Mouse (Mus musculus): ENCODE measurements around the gene Klk1b9. TPM values are rescaled to one million over a fixed set of nuclear protein-coding genes. Genes with fewer than 3 reads are reported as not detected.
"Not testable (repeated sequence)": the region's sequence is repeated elsewhere in the genome, so short reads cannot be mapped to it uniquely, and the experiment has no call there.

The Klk1b9 gene
- total RNA-seq, 1 experiment = not detected

DNA sequence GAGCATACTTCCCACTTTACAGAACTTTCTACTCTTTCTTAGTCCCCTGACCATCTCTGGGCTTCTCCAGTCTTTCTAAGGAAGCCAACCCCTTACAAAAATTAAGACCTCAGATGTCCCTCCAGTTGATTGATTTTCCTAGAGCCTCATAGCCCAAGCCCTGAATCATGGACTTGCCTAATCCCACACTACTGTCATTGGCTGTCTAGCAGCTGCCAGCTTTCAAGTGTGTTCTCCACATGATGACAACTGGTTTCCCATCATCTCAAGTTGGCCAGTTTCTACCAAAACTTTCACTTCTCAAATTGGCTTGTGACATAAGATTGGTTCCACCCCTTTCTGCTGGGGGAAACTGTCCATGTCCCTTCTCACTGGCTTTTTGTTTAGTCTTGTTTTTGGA, 29.0 kb downstream of the Klk1b9 start:
- Histone ChIP-seq H3K4me3 (ENCODE audit: insufficient read depth in 1 of 2, low read depth in 1 of 2, low read length in 2 of 2, poor library complexity in 1 of 2, severe bottlenecking in 1 of 2) (no peak overlapping the region), H3K4me1 (ENCODE audit: control insufficient read depth in 2 of 2, insufficient read depth in 2 of 2, low read length in 2 of 2, poor library complexity in 1 of 2) (no peaks in the 10 kb centered on the region), H3K9ac (ENCODE audit: insufficient read depth, low read depth, low read length, poor library complexity, severe bottlenecking) (no peak overlapping the region), H3K36me3 (ENCODE audit: control insufficient read depth, insufficient read depth, low read length, poor library complexity, severe bottlenecking) (no peaks in the 10 kb centered on the region), H3K9me3 (ENCODE audit: control insufficient read depth, insufficient read depth, low read depth, low read length) (no peaks in the 10 kb centered on the region), H3K27ac (ENCODE audit: insufficient read depth, low read depth, low read length, poor library complexity, severe bottlenecking) (no peak overlapping the region)
- in situ Hi-C loops (cut with MboI; ENCODE audit: low sequenced_read_pairs in 2 of 2, unreplicated experiment in 2 of 2) = no loop called here
- no peak for DNase-seq (ENCODE audit: low read depth, low spot score)
- TF ChIP-seq MAFK (IDR thresholded peaks at IDR 0.05; ENCODE audit: insufficient read depth, low read depth, low read length) = no peak
- TF ChIP-seq HCFC1 (IDR thresholded peaks at IDR 0.05; ENCODE audit: borderline replicate concordance, insufficient read depth, low read length) = no peak
- no peak for TF ChIP-seq CHD2 (IDR thresholded peaks at IDR 0.05; ENCODE audit: low read depth, low read length)
- TF ChIP-seq ZNF384 (IDR thresholded peaks at IDR 0.05; ENCODE audit: low read depth, low read length) = no peak
- no peak for TF ChIP-seq ZC3H11A (IDR thresholded peaks at IDR 0.05; ENCODE audit: borderline replicate concordance, low read depth, low read length)

DNA sequence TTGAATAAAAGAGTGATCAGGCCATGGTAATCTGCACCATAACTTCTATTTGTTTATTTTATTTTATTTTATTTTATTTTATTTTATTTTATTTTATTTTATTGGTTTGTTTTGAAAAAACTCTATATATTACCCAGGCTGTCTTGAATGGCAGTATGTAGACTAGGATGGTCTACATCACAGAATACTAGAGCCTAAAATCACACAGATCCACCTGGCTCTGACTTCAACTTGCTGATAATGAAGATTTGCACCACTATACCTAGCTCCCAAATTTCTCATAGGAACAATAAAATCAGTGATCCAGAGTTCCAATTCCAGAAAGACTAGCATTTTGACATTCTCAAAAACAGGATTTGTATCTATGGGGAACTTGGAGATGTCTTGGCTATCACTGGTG, 36.0 kb downstream of the Klk1b9 start, which contains the start of gene Klk1b26:
Gene Klk1b26 (plus strand): TSS at position 301 of the 400 bp plus-strand sequence.
- H3K4me3 ChIP-seq (ENCODE audit: insufficient read depth in 1 of 2, low read depth in 1 of 2, low read length in 2 of 2, poor library complexity in 1 of 2, severe bottlenecking in 1 of 2); H3K36me3 ChIP-seq (ENCODE audit: control insufficient read depth, insufficient read depth, low read length, poor library complexity, severe bottlenecking); H3K9me3 ChIP-seq (ENCODE audit: control insufficient read depth, insufficient read depth, low read depth, low read length); H3K9ac ChIP-seq (ENCODE audit: insufficient read depth, low read depth, low read length, poor library complexity, severe bottlenecking); H3K4me1 ChIP-seq (ENCODE audit: control insufficient read depth in 2 of 2, insufficient read depth in 2 of 2, low read length in 2 of 2, poor library complexity in 1 of 2); DNase-seq (ENCODE audit: low read depth, low spot score); H3K27ac ChIP-seq (ENCODE audit: insufficient read depth, low read depth, low read length, poor library complexity, severe bottlenecking): not testable (repeated sequence)
- in situ Hi-C loops (cut with MboI; ENCODE audit: low sequenced_read_pairs in 2 of 2, unreplicated experiment in 2 of 2) = loop anchor here in 1 of 2 experiments (5.0 kb wide), 1 partner anchor 205 kb away; the partner anchor contains the start of gene Klk1b5

DNA sequence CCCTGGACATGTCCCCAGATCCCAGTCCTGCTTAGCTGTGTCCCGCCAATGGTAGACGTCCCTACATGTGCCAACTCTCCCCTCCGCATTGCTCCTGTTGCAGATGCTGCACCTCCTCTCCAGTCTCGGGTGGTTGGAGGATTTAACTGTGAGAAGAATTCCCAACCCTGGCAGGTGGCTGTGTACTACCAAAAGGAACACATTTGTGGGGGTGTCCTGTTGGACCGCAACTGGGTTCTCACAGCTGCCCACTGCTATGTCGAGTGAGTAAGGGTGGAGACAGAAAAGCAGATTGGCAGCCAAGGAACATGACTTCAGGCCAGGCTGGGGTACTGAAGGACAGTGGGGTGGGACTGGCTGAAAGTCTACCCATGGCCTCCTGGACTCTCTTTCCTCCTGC, 38.8 kb downstream of the Klk1b9 start:
- not testable (repeated sequence) for H3K4me1 ChIP-seq (ENCODE audit: control insufficient read depth in 2 of 2, insufficient read depth in 2 of 2, low read length in 2 of 2, poor library complexity in 1 of 2); H3K9ac ChIP-seq (ENCODE audit: insufficient read depth, low read depth, low read length, poor library complexity, severe bottlenecking); DNase-seq (ENCODE audit: low read depth, low spot score); H3K36me3 ChIP-seq (ENCODE audit: control insufficient read depth, insufficient read depth, low read length, poor library complexity, severe bottlenecking); H3K27ac ChIP-seq (ENCODE audit: insufficient read depth, low read depth, low read length, poor library complexity, severe bottlenecking); H3K4me3 ChIP-seq (ENCODE audit: insufficient read depth in 1 of 2, low read depth in 1 of 2, low read length in 2 of 2, poor library complexity in 1 of 2, severe bottlenecking in 1 of 2); H3K9me3 ChIP-seq (ENCODE audit: control insufficient read depth, insufficient read depth, low read depth, low read length)
- in situ Hi-C loops (cut with MboI; ENCODE audit: low sequenced_read_pairs in 2 of 2, unreplicated experiment in 2 of 2) = loop anchor here in 1 of 2 experiments (5.0 kb wide), 1 partner anchor 203 kb away; the partner anchor contains the start of gene Klk1b5

DNA sequence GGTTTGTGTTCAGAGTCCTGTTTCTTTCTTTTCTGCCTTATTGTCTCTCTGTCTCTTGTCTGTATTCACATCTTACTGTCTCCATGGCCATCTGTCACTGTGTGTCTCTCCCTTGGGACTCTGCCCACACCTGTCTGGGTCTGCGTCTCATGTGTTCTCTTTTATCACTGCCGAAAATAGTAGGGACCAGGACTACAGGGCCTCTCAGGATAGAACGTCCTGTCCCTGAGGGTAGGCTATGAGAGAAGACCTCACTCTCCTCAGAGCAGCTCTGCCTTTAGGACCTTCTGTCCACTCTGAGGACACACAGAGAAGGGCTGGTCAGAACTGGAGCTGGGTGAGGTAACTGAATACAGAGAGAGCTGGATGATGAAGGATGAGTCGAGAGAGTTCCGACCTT, 39.2 kb downstream of the Klk1b9 start:
- no peaks in the 10 kb centered on the region for H3K4me1 ChIP-seq (ENCODE audit: control insufficient read depth in 2 of 2, insufficient read depth in 2 of 2, low read length in 2 of 2, poor library complexity in 1 of 2)
- H3K4me3 ChIP-seq (ENCODE audit: insufficient read depth in 1 of 2, low read depth in 1 of 2, low read length in 2 of 2, poor library complexity in 1 of 2, severe bottlenecking in 1 of 2) = no peak overlapping the region
- no peak overlapping the region for H3K9ac ChIP-seq (ENCODE audit: insufficient read depth, low read depth, low read length, poor library complexity, severe bottlenecking)
- no peak for TF ChIP-seq CHD2 (IDR thresholded peaks at IDR 0.05; ENCODE audit: low read depth, low read length)
- TF ChIP-seq HCFC1 (IDR thresholded peaks at IDR 0.05; ENCODE audit: borderline replicate concordance, insufficient read depth, low read length) = no peak
- TF ChIP-seq ZC3H11A (IDR thresholded peaks at IDR 0.05; ENCODE audit: borderline replicate concordance, low read depth, low read length) = no peak
- no peak for TF ChIP-seq ZNF384 (IDR thresholded peaks at IDR 0.05; ENCODE audit: low read depth, low read length)
- TF ChIP-seq MAFK (IDR thresholded peaks at IDR 0.05; ENCODE audit: insufficient read depth, low read depth, low read length) = no peak
- H3K27ac ChIP-seq (ENCODE audit: insufficient read depth, low read depth, low read length, poor library complexity, severe bottlenecking) = no peak overlapping the region
- DNase-seq (ENCODE audit: low read depth, low spot score) = no peak
- no peaks in the 10 kb centered on the region for H3K36me3 ChIP-seq (ENCODE audit: control insufficient read depth, insufficient read depth, low read length, poor library complexity, severe bottlenecking)
- in situ Hi-C loops (cut with MboI; ENCODE audit: low sequenced_read_pairs in 2 of 2, unreplicated experiment in 2 of 2) = no loop called here
- no peaks in the 10 kb centered on the region for H3K9me3 ChIP-seq (ENCODE audit: control insufficient read depth, insufficient read depth, low read depth, low read length)

Other genes with a start within 250 kb of the Klk1b9 start
- gene Klk12, start 207.2 kb upstream of the Klk1b9 start, total RNA-seq (2012; rRNA removed) = not detected in 2 replicates
- gene Klk11, start 201.5 kb upstream of the Klk1b9 start, total RNA-seq (2012; rRNA removed) = 1.7 and 2.4 TPM in 2 replicates
- 4.4 TPM in 2 replicates for gene Klk10, start 195.0 kb upstream of the Klk1b9 start, total RNA-seq (2012; rRNA removed)
- 0.13 TPM in 1 of 2 replicates, not detected in the other for gene Klk9, start 184.2 kb upstream of the Klk1b9 start, total RNA-seq (2012; rRNA removed)
- gene Klk8, start 178.5 kb upstream of the Klk1b9 start, total RNA-seq (2012; rRNA removed) = 24.9 and 63.7 TPM in 2 replicates
- 0.16 and 0.49 TPM in 2 replicates for gene Klk7, start 164.8 kb upstream of the Klk1b9 start, total RNA-seq (2012; rRNA removed)
- 0.21 and 0.54 TPM in 2 replicates for gene Klk6, start 151.6 kb upstream of the Klk1b9 start, total RNA-seq (2012; rRNA removed)
- not detected in 2 replicates for gene Klk5, start 134.1 kb upstream of the Klk1b9 start, total RNA-seq (2012; rRNA removed)
- gene Klk4, start 94.9 kb upstream of the Klk1b9 start, total RNA-seq (2012; rRNA removed) = not detected in 2 replicates
- not detected in 2 replicates for gene Klk15, start 42.3 kb upstream of the Klk1b9 start, total RNA-seq (2012; rRNA removed)
- not detected in 2 replicates for gene Klk1b8, start 25.4 kb upstream of the Klk1b9 start, total RNA-seq (2012; rRNA removed)
- not detected in 2 replicates for gene Klk1b1, start 9.3 kb upstream of the Klk1b9 start, total RNA-seq (2012; rRNA removed)
- gene Klk1b11, start 19.8 kb downstream of the Klk1b9 start, total RNA-seq (2012; rRNA removed) = not detected in 2 replicates
- not detected in 2 replicates for gene Klk1b26, start 36.1 kb downstream of the Klk1b9 start, total RNA-seq (2012; rRNA removed)
- not detected in 2 replicates for gene Klk1b27, start 76.2 kb downstream of the Klk1b9 start, total RNA-seq (2012; rRNA removed)
- not detected in 2 replicates for gene Klk1b21, start 126.3 kb downstream of the Klk1b9 start, total RNA-seq (2012; rRNA removed)
- not detected in 2 replicates for gene Klk1b22, start 136.6 kb downstream of the Klk1b9 start, total RNA-seq (2012; rRNA removed)
- gene Klk1b16, start 160.7 kb downstream of the Klk1b9 start, total RNA-seq (2012; rRNA removed) = not detected in 2 replicates
- gene Klk1b24, start 212.2 kb downstream of the Klk1b9 start, total RNA-seq (2012; rRNA removed) = not detected in 2 replicates
- 0.40 TPM in 1 of 2 replicates, not detected in the other for gene Klk1b3, start 222.1 kb downstream of the Klk1b9 start, total RNA-seq (2012; rRNA removed)
- gene Klk1b4, start 231.4 kb downstream of the Klk1b9 start, total RNA-seq (2012; rRNA removed) = not detected in 2 replicates
- not detected in 2 replicates for gene Klk1b5, start 239.9 kb downstream of the Klk1b9 start, total RNA-seq (2012; rRNA removed)
- gene Klk1, start 249.3 kb downstream of the Klk1b9 start, total RNA-seq (2012; rRNA removed) = 4.0 and 5.8 TPM in 2 replicates

Data from ES-E14 (cell line).